Mouse (Mus musculus): ENCODE measurements at regions not wholly inside any gene's neighbourhood (a gene's known extent, or its start where the extent isn't known, plus 50 kb on each side); places are given as distances from the start of the nearest gene placed in this dataset.

- no peak overlapping the region for H3K4me3 ChIP-seq (ENCODE audit: insufficient read depth, poor library complexity, severe bottlenecking)
- no peaks in the 10 kb centered on the region for H3K79me2 ChIP-seq (ENCODE audit: control insufficient read depth, insufficient read depth)
- no peak overlapping the region for H3ac ChIP-seq (ENCODE audit: control insufficient read depth, insufficient read length, low read depth)
- H3K79me3 ChIP-seq (ENCODE audit: low read depth), result no peaks in the 10 kb centered on the region
- TF ChIP-seq USF1 (IDR thresholded peaks at IDR 0.05; ENCODE audit: low read depth) (no peak), MAX (IDR thresholded peaks at IDR 0.05) (no peak), CTCF (IDR thresholded peaks at IDR 0.05; ENCODE audit: control insufficient read depth, insufficient read depth, insufficient read length) (no peak), FOSL1 (IDR thresholded peaks at IDR 0.05; ENCODE audit: insufficient read depth, low read length, poor library complexity, severe bottlenecking) (no peak), CEBPB (IDR thresholded peaks at IDR 0.05; ENCODE audit: low read depth) (no peak), MYOD1 (IDR thresholded peaks at IDR 0.05; ENCODE audit: control insufficient read depth, insufficient read length, low read depth) (no peak), MYOG (IDR thresholded peaks at IDR 0.05; ENCODE audit: control insufficient read depth, extremely low read depth, insufficient read length) (no peak)
- peaks cover 28% of the 10 kb centered on the region for H3K27me3 ChIP-seq (ENCODE audit: control insufficient read depth, insufficient read depth, insufficient read length)
- no peaks in the 10 kb centered on the region for H3K36me3 ChIP-seq (ENCODE audit: control insufficient read depth, insufficient read depth)
Observed at GRCm38 (mm10) chr2:75510223-75510622, 148.8 kb upstream of the Hnrnpa3 start.

- TF ChIP-seq CEBPB (IDR thresholded peaks at IDR 0.05; ENCODE audit: low read depth), result no peak
- TF ChIP-seq MYOG (IDR thresholded peaks at IDR 0.05; ENCODE audit: control insufficient read depth, extremely low read depth, insufficient read length), result no peak
- TF ChIP-seq MAX (IDR thresholded peaks at IDR 0.05), result no peak
- no peak for TF ChIP-seq CTCF (IDR thresholded peaks at IDR 0.05; ENCODE audit: control insufficient read depth, insufficient read depth, insufficient read length)
- no peak for TF ChIP-seq USF1 (IDR thresholded peaks at IDR 0.05; ENCODE audit: low read depth)
- no peak for TF ChIP-seq FOSL1 (IDR thresholded peaks at IDR 0.05; ENCODE audit: insufficient read depth, low read length, poor library complexity, severe bottlenecking)
- TF ChIP-seq MYOD1 (IDR thresholded peaks at IDR 0.05; ENCODE audit: control insufficient read depth, insufficient read length, low read depth), result no peak
- no peak overlapping the region for H3ac ChIP-seq (ENCODE audit: control insufficient read depth, insufficient read length, low read depth)
- H3K79me2 ChIP-seq (ENCODE audit: control insufficient read depth, insufficient read depth), result no peaks in the 10 kb centered on the region
Observed at GRCm38 (mm10) chr2:75512422-75513170, 146.5 kb upstream of the Hnrnpa3 start.

GRCm38 (mm10) chr2:75514171-75514570 is 144.9 kb upstream of the Hnrnpa3 start:
- TF ChIP-seq MYOD1 (IDR thresholded peaks at IDR 0.05; ENCODE audit: control insufficient read depth, insufficient read length, low read depth) (no peak), MAX (IDR thresholded peaks at IDR 0.05) (no peak), FOSL1 (IDR thresholded peaks at IDR 0.05; ENCODE audit: insufficient read depth, low read length, poor library complexity, severe bottlenecking) (no peak), CTCF (IDR thresholded peaks at IDR 0.05; ENCODE audit: control insufficient read depth, insufficient read depth, insufficient read length) (no peak)
- no peaks in the 10 kb centered on the region for H3K79me2 ChIP-seq (ENCODE audit: control insufficient read depth, insufficient read depth)
- H3K79me3 ChIP-seq (ENCODE audit: low read depth), result no peaks in the 10 kb centered on the region
- no peak overlapping the region for H3K4me3 ChIP-seq (ENCODE audit: insufficient read depth, poor library complexity, severe bottlenecking)
- peaks cover 28% of the 10 kb centered on the region for H3K27me3 ChIP-seq (ENCODE audit: control insufficient read depth, insufficient read depth, insufficient read length)
- H3ac ChIP-seq (ENCODE audit: control insufficient read depth, insufficient read length, low read depth), result no peak overlapping the region
- H3K36me3 ChIP-seq (ENCODE audit: control insufficient read depth, insufficient read depth), result no peaks in the 10 kb centered on the region

More at GRCm38 (mm10) chr2:75512422-75513170, 146.5 kb upstream of the Hnrnpa3 start:
- no peak overlapping the region for H3K4me3 ChIP-seq (ENCODE audit: insufficient read depth, poor library complexity, severe bottlenecking)
- H3K79me3 ChIP-seq (ENCODE audit: low read depth), result no peaks in the 10 kb centered on the region
- peaks cover 28% of the 10 kb centered on the region for H3K27me3 ChIP-seq (ENCODE audit: control insufficient read depth, insufficient read depth, insufficient read length)
- H3K36me3 ChIP-seq (ENCODE audit: control insufficient read depth, insufficient read depth), result no peaks in the 10 kb centered on the region

GRCm38 (mm10) chr2:75516223-75516622 is 142.8 kb upstream of the Hnrnpa3 start:
- H3K4me3 ChIP-seq (ENCODE audit: insufficient read depth, poor library complexity, severe bottlenecking), result no peak overlapping the region
- peaks cover 28% of the 10 kb centered on the region for H3K27me3 ChIP-seq (ENCODE audit: control insufficient read depth, insufficient read depth, insufficient read length)
- TF ChIP-seq CEBPB (IDR thresholded peaks at IDR 0.05; ENCODE audit: low read depth), result no peak
- TF ChIP-seq CTCF (IDR thresholded peaks at IDR 0.05; ENCODE audit: control insufficient read depth, insufficient read depth, insufficient read length), result no peak
- TF ChIP-seq MAX (IDR thresholded peaks at IDR 0.05), result no peak
- no peak for TF ChIP-seq USF1 (IDR thresholded peaks at IDR 0.05; ENCODE audit: low read depth)
- TF ChIP-seq FOSL1 (IDR thresholded peaks at IDR 0.05; ENCODE audit: insufficient read depth, low read length, poor library complexity, severe bottlenecking), result no peak
- H3ac ChIP-seq (ENCODE audit: control insufficient read depth, insufficient read length, low read depth), result no peak overlapping the region
- no peaks in the 10 kb centered on the region for H3K79me3 ChIP-seq (ENCODE audit: low read depth)
- no peaks in the 10 kb centered on the region for H3K36me3 ChIP-seq (ENCODE audit: control insufficient read depth, insufficient read depth)
- no peaks in the 10 kb centered on the region for H3K79me2 ChIP-seq (ENCODE audit: control insufficient read depth, insufficient read depth)

GRCm38 (mm10) chr2:75517096-75517495 is 142.0 kb upstream of the Hnrnpa3 start:
- no peaks in the 10 kb centered on the region for H3K79me2 ChIP-seq (ENCODE audit: control insufficient read depth, insufficient read depth)
- no peaks in the 10 kb centered on the region for H3K36me3 ChIP-seq (ENCODE audit: control insufficient read depth, insufficient read depth)
- H3K4me3 ChIP-seq (ENCODE audit: insufficient read depth, poor library complexity, severe bottlenecking), result no peak overlapping the region
- no peaks in the 10 kb centered on the region for H3K79me3 ChIP-seq (ENCODE audit: low read depth)
- H3ac ChIP-seq (ENCODE audit: control insufficient read depth, insufficient read length, low read depth), result no peak overlapping the region
- TF ChIP-seq FOSL1 (IDR thresholded peaks at IDR 0.05; ENCODE audit: insufficient read depth, low read length, poor library complexity, severe bottlenecking) (no peak), CEBPB (IDR thresholded peaks at IDR 0.05; ENCODE audit: low read depth) (no peak), MYOG (IDR thresholded peaks at IDR 0.05; ENCODE audit: control insufficient read depth, extremely low read depth, insufficient read length) (no peak), CTCF (IDR thresholded peaks at IDR 0.05; ENCODE audit: control insufficient read depth, insufficient read depth, insufficient read length) (no peak), USF1 (IDR thresholded peaks at IDR 0.05; ENCODE audit: low read depth) (no peak), MAX (IDR thresholded peaks at IDR 0.05) (no peak), MYOD1 (IDR thresholded peaks at IDR 0.05; ENCODE audit: control insufficient read depth, insufficient read length, low read depth) (no peak)
- H3K27me3 ChIP-seq (ENCODE audit: control insufficient read depth, insufficient read depth, insufficient read length), result peaks cover 25% of the 10 kb centered on the region

- Histone ChIP-seq H3K79me2 (ENCODE audit: control insufficient read depth, insufficient read depth) (no peaks in the 10 kb centered on the region), H3K27me3 (ENCODE audit: control insufficient read depth, insufficient read depth, insufficient read length) (peaks cover 25% of the 10 kb centered on the region), H3K4me3 (ENCODE audit: insufficient read depth, poor library complexity, severe bottlenecking) (no peak overlapping the region), H3ac (ENCODE audit: control insufficient read depth, insufficient read length, low read depth) (no peak overlapping the region), H3K79me3 (ENCODE audit: low read depth) (no peaks in the 10 kb centered on the region), H3K36me3 (ENCODE audit: control insufficient read depth, insufficient read depth) (no peaks in the 10 kb centered on the region)
- TF ChIP-seq FOSL1 (IDR thresholded peaks at IDR 0.05; ENCODE audit: insufficient read depth, low read length, poor library complexity, severe bottlenecking) (no peak), CTCF (IDR thresholded peaks at IDR 0.05; ENCODE audit: control insufficient read depth, insufficient read depth, insufficient read length) (no peak), MYOD1 (IDR thresholded peaks at IDR 0.05; ENCODE audit: control insufficient read depth, insufficient read length, low read depth) (no peak), MYOG (IDR thresholded peaks at IDR 0.05; ENCODE audit: control insufficient read depth, extremely low read depth, insufficient read length) (no peak), MAX (IDR thresholded peaks at IDR 0.05) (no peak), CEBPB (IDR thresholded peaks at IDR 0.05; ENCODE audit: low read depth) (no peak), USF1 (IDR thresholded peaks at IDR 0.05; ENCODE audit: low read depth) (no peak)
Observed at GRCm38 (mm10) chr2:75518607-75519006, 140.5 kb upstream of the Hnrnpa3 start.

Data from C2C12 (cell line).